Mouse (Mus musculus): Measurements from ENCODE around the gene Rps18.

Gene Rps18

DNA sequence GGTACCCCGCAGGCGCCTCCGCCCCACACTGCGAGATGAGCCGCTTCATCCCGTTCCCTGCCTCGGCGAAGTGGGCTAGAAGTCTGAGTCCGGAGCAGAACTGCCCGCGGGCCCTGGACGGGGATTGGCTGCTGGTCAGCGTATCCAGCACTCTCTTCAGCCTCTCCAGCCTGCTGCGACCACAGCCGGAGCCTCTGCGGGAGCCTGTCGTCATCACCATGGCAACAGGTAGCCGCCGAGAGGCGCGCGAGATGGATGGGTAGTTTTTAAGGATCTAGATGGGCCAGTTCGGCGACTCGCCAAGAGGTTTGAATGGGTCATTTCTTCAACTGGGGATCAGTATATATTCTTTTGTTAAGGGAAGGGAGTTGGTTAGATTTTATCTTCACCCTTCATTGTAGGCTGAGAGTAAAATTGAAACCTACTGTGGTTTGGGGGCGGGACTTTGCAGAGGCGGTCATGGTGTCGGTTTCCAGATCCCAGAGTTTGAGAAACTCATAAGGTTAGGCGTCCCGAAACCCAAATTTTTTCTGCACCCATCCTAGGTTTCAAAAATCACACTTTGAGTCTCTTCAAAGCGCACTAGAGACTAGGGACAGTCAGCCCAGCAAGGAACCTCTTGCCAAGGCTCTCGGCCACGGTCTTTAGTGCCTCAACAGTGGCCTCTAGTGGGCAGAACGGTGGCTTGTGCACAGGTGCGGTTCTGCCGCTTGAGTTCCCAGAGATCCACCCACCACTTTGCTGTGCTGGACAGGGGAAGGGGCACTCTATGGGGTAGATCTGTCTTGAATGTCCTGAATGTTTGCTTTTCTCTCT, 35.3 kb downstream of the Rps18 start:
- DNase-seq (ENCODE audit: extremely low spot score): peak; percentile 86

DNA sequence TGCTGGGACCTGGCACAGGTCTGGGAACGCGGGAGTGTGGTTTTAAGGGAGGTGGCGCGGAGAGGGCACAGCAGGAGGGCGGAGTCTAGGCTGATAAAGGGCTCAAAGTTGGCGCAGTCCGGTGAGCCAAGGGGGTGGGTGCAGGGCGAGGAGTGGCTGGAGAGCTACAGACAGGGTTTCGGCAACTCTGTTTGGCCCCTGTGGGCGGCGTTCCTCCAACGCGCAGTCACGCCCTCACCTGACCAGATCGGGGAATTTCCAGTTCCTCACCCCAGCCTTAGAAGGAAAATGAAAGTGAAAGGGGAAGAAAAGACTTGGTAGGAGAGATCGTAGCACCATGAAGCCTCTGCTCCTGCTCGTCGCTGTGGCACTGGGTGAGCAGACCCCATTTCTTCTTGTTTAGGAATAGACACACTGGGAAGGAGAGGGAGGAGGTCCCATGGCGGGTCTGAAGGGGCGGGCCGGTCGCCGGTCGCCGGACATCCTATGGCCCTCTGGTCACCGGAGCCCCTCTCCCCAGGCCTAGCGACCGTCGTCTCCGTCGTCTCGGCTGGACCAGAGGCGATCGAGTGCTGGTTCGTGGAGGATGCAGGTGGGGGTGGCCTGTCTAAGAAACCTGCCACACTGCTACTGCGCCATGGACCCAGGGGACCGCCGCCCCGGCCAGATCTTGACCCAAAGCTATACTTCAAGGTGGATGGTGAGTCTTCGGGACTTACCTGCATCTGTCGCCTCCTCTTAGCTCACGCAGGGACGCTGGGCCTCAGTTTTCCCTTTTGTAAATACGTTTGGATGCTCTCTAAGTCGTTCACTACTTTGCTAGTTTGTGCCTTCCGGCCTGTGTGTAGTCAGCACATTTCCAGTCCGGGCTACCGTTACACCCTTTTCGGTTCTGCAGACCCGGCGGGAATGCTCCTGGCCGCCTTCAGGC, 36.2 kb downstream of the Rps18 start:
- peak; percentile 60 for DNase-seq (ENCODE audit: extremely low spot score)

DNA sequence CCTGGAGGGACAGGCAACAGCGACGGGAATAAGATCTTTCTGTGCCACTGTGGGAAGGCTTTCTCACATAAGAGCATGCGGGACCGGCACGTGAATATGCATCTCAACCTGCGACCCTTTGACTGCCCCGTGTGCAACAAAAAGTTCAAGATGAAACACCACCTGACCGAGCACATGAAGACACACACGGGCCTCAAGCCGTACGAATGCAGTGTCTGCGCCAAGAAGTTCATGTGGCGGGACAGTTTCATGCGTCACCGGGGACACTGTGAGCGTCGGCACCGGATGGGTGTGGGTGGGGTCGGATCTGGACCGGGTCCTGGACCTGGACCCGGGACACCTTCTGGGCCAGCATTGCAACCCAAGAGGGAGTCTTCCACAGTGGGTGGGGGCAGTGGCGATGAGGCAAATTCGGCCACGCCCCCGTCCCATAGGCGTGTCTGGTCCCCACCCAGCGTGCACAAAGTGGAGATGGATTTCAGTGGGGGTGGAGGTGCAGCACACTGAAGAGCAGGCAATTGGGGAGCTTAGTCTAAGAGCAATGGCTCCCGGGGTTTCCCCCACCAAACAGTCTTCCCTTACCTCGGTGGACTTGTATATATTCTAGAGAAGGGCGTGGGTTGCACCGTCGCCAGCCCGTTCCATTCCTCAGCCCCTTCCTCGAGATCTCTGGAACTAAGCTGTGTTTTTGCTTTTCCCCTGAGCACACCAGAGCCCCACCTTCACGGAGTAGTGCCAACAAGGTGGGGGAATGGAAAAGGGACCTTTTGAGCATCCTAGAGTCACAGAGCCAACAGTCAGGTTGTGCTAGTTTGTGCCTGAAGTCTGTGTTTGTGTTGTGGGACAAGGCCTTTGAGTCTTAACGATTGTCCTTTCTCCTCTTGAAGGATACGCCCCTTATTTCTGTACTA, 37.3 kb downstream of the Rps18 start:
- DNase-seq (ENCODE audit: extremely low spot score): no peak

DNA sequence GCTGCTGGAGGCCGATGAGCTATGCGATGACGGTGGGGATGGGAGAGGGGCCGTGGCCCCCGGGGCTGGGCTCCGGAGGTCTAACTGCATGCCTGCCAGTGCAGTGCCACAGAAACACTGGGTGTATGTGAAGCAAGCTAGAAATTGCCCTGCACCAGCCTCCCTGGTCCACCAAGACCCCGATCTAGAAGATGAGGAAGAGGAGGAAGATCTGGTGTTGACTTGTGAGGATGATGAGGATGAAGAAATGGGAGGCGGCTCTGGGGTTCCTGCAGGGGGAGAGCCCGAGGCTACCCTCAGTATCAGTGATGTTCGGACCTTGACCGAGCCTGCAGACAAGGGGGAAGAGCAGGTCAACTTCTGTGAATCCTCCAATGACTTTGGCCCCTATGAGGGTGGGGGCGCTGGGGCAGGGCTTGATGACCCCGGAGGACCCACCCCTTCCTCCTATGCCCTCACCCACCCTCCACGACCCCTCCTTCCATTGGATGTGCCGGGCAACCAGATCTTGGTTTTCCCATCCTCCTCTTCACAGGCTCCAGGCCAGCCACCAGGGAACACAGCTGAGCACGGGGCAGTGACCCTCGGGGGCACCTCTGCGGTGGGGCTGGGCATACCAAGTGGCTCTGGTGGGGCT, 38.0 kb downstream of the Rps18 start:
- DNase-seq (ENCODE audit: extremely low spot score): no peak

DNA sequence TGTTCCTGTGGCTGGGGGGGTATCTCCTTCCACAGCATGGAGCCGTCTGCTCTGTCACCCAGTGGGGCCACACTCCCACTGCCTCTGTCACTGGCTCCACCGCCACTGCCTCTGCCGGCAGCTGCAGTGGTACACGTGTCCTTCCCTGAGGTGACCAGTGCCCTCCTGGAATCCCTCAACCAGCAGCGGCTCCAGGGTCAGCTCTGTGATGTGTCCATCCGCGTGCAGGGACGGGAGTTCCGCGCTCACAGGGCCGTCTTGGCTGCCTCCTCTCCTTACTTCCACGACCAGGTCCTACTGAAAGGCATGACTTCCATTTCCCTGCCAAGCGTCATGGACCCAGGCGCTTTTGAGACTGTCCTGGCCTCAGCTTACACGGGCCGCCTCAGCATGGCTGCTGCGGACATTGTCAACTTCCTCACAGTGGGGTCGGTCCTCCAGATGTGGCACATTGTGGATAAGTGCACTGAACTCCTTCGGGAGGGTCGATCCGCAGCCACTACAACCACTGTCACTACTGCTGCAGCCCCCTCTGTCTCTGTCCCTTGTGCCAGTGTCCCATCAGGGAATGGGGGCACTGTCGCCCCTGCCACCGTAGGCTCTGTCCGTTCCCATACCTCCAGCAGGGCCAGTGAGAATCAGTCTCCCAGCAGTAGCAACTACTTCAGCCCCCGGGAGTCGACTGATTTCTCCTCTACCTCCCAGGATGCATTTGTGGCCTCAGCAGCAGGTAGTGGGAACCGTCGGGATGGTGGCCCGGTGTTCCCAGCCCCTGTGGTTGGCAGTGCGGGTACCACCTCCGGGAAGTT, 38.8 kb downstream of the Rps18 start:
- DNase-seq (ENCODE audit: extremely low spot score): no peak

DNA sequence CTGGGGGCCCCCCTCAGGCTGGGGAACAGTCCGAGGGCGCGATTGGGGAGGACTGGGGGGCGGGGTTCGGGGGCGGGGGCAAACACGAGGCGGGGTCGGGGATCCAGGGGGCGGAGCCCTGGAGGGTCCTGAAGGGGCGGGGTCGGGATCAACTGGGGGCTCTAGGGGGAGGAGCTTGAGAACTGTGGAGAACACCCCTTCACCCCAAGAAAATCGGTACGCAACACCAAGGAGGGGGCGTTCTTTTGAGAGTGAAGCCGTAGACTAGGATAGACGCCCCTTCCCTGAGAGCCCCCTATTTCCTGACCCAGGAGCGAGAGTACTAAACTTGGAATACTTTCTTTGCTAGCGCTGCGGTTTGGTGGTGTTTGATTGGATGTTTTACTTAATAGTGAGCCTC, 39.5 kb downstream of the Rps18 start:
- DNase-seq (ENCODE audit: extremely low spot score): no peak

DNA sequence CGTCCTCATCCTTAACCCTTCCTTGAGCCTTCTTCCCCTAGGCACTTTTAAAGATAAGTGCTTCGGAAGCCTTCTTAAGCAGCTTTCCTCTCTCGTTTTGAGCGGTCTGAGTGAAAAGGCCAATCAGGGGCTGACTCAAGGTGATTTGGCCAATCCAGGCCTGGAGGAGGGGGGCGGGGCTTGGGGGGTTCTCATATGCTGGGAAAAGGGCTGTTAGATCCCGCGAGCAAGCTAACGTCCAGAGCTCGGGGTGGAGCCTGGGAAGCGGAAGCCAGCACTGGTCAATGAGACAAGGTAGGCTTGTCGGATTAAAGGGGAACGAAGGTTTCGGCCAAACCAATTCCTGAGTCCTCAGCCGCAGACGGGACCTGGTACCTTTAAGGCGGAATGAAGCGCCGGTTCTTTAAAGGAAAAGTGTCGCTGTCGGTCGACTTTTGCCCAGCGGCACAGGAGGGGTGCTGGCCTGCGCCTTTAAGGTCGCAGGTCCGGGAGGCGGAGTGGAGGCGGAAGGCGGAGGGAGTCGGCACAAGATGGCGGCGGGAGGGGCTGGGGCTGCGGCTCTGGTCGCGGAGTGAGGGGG, 40.0 kb downstream of the Rps18 start, which contains the start of the genes Tapbp and Zbtb22:
Tapbp (plus strand) TSS at position 229 of the 580 bp plus-strand sequence.
Zbtb22 (plus strand) TSS at position 234 of the 580 bp plus-strand sequence.
- peak; percentile 95 for DNase-seq (ENCODE audit: extremely low spot score)

DNA sequence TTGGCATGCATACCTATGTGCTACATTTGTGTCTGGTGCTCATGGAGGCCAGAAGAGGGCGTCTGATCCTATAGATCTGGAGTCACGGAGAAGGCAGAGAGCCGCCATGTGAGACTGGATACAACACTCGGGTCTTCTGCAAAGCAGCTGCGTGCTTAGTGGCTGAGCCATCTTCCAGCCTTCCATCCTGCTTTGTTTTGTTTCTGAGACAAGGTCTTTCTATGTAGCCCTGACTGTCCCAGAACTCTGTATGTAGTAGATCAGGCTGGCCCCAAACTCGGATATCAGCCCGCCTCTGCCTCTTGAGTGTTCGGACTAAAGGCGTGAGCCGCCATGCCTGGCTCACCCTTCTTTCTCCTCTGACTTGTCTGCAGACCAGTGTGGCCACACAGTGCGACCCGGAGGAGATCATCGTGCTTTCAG, 40.8 kb downstream of the Rps18 start:
- DNase-seq (ENCODE audit: extremely low spot score): no peak

DNA sequence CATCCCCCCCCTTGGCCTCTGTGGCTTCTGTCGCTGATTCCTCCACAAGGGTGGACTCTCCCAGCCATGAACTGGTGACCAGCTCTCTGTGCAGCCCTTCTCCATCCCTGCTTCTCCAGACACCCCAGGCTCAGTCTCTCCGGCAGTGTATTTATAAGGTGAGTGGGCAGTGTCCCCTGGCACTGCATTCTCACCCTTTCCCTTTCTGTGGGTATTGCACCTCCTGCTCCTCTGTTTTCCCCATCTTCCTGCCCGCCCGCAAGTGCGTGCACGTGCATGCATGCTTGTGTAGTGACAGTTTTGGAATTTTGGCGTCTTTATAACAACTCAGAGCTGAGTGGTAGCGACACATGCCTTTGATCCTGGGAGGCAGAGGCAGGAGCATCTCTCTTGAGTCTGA, 41.9 kb downstream of the Rps18 start:
- no peak for DNase-seq (ENCODE audit: extremely low spot score)

DNA sequence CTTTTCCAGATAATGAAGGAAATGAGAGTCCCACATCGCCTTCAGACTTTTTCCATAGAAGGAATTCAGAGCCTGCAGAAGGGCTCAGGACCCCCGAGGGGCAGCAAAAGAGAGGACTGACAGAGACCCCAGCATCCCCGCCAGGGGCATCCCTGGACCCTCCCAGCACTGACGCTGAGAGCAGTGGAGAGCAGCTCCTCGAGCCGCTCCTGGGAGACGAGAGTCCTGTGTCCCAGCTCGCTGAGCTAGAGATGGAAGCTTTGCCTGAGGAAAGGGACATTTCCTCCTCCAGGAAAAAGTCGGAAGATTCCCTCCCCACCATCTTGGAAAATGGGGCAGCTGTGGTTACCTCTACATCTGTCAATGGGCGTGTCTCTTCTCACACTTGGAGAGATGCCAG, 42.5 kb downstream of the Rps18 start:
- no peak for DNase-seq (ENCODE audit: extremely low spot score)

DNA sequence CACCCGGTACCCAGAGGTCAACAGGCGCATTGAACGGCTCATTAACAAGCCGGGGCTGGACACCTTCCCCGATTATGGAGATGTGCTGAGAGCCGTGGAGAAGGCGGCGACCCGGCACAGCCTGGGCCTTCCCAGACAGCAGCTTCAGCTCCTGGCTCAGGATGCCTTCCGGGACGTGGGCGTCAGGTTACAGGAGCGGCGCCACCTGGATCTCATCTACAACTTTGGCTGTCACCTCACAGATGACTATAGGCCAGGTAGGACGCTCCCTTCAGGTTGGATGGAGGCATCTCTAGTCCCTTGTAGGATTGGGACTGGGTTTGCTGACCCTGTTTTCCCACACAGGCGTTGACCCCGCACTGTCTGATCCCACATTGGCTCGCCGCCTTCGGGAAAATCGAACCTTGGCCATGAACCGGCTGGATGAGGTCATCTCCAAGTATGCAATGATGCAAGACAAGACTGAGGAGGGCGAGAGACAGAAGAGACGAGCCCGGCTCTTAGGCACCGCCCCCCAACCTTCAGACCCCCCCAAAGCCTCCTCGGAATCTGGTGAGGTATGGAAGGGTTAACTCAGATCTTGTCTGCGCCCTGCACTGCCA, 43.9 kb downstream of the Rps18 start:
- no peak for DNase-seq (ENCODE audit: extremely low spot score)

DNA sequence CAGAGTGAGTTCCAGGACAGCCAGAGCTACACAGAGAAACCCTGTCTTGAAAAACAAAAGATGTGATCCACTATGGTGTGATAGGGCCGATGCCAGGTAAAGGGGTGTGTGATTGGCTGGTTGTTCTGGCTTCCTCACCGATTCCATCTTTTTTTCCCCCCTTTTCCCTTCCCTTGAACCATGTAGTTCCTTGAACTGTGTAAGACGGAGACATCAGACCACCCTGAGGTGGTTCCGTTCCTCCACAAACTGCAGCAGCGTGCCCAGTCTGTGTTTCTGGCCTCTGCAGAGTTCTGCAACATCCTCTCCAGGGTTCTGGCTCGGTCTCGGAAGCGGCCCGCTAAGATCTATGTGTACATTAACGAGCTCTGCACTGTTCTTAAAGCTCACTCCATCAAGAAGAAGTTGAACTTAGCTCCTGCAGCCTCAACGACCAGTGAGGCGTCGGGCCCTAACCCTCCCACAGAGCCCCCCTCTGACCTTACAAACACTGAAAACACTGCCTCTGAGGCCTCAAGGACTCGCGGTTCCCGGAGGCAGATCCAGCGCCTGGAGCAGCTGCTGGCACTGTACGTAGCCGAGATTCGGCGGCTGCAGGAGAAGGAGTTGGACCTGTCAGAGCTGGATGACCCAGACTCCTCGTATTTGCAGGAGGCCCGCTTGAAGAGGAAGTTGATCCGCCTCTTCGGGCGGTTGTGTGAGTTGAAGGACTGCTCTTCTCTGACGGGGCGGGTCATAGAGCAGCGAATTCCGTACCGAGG, 44.6 kb downstream of the Rps18 start:
- DNase-seq (ENCODE audit: extremely low spot score): no peak

DNA sequence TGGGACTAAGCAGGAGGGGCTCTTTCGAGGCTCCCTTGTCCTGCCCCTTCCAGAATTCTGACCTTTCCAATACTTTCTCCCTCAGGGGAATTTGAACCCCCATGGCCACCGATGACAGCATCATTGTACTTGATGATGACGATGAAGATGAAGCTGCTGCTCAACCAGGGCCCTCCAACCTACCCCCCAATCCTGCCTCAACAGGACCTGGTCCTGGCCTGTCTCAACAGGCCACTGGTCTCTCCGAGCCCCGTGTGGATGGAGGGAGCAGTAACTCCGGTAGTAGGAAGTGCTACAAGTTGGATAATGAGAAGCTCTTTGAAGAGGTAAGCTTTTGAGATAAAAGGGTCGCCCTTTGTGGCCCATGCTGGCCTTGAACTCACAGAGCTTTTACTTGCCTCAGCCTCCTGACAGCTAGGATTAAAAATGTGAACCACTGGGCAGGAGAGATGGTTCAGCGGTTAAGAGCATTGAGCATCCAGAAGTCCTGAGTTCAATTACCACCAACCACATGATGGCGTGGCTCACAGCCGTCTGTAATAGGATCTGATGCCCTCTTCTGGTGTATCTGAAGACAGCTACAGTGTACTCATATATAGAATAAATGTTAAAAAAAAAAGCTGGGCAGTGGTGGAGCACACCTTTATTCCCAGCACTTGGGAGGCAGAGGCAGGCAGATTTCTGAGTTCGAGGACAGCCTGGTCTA, 45.3 kb downstream of the Rps18 start:
- no peak for DNase-seq (ENCODE audit: extremely low spot score)

DNA sequence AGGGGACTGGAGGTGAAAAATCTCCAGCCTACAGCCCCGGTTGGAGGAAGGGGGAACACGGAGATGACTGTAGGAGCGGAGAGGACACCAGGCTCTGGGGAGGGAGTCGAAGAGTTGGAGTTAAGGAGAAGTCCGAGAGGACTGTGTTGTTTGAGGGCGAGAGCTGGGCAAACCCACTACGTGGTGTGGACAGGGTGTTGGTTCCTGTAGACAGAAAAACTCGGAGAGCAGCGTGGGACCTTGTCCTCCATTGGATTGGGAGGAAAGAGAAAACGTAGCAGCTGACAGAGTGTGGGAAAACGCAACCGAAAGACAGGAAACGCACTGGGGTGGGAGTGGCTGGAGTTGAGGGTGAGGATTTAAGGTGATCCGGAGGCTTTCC, 45.9 kb downstream of the Rps18 start:
- no peak for DNase-seq (ENCODE audit: extremely low spot score)

DNA sequence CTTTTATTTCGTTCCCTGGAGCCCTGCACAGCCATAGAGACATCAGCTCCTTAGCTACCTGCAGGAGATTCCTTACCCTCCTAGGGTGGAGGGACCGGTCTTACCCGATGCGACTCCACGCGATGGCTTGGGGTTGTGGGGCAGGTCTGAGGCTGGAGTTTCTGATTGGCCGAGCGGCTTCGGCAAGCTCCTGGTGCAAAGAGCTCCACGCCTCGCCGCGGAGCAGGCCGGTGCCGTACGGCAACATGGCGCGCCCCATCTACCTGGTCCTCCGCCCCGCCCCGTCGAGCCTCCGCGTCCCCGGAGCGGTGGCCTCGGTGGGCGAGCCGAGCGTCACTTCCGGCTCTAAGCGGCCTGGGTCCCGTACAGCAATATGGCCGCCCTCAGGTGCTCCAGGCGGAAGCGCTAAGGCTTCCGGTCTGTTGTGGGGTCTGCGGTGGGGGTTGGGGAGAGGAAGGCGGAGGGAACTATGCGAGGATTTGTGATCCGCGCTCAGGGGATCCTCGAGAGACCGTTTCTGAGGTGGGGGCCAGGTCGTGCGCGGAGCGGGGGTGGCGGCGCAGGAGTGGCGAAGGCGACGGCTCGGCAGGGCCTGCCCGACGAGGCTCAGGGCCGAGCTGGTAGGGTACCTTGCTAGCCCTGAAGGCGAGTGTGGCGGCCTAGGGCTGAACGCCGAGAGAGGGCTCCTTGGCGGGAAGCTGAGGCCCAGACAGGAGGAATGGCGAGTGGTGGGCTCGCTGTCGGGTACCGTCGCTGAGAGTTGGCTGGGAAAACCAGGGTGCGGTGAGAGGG, 46.5 kb downstream of the Rps18 start, which contains the start of gene Daxx:
Daxx (plus strand) TSS at position 338 of the 792 bp plus-strand sequence.
- DNase-seq (ENCODE audit: extremely low spot score): peak; percentile 99

DNA sequence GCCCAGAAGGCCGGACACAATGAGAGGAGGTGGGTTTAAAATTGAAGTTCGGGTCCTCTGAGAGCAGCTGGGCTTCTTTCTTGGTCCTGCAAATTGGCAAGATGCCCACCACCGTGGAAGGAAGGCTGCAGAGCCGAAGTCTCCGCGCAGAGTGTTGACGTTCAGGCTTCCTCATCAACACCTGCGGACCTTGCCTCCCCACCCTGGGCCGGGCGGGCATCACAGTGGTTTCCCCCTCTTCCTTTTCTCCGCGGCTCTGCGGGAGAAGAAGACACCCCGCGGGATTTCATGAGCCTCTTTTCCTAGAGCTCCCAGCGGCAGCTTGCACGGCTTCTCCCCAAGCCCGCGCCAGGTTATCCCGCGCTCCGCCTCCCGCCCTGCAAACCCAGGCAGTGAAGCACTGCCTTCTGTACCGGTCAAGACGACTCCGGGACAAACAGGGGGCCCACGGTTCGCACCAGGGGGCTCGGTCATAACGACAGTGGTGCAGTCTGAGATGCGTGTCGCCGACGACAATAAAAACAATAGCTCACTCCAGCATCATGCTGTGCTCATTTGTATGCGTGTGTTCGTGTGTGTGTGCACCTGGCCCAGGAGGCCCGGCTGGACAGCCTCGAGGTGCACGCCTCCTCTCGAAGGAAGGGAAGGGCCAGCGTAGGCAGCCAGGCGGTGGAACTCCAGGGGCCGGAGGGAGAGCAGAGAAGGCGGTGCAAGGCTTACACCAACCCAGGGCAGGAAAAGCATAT, 47.3 kb downstream of the Rps18 start:
- peak; percentile 51 for DNase-seq (ENCODE audit: extremely low spot score)
